Mouse (Mus musculus): ENCODE data around the gene Rpl14. TPM values are rescaled to one million over a fixed set of nuclear protein-coding genes. Genes with fewer than 3 reads are reported as not detected.

The Rpl14 gene
- total and polyA plus RNA-seq, 3 experiments = 1,081 to 2,026 (median 1,346) TPM

DNA sequence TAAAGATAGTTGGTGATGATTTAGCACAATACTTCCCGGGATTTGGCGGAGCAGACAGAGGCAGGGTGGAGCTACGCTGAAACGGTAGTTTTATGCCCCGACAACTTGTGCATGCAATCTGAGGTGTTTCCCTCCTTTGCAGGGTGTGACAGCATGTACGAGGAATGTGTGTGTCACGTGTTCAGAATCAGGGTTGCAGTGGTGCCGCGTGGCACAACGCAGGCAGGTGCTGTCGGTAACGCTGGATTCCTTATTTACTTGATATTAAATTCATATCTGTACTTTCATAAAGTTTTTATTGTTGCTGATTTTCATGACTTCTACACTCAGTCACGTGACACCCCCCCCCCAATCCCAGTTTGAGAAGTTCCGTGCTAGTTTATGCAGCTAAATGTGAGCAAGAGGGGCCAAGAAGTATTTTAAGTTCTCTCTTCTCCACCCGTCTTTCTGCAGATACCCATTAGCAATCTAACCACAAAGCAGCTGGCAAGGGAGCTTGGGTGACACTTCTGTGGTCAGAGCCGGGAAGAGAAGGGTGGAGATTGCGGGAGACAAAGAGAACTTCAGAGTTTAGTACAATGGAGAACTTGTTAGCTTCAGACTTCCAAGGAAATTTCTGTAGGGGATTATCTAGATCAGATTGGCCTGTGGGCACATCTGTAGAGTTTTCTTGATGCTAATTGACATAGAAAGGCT is 42.3 kb upstream of the Rpl14 start:
- no peaks in the 10 kb centered on the region for H3K4me1 ChIP-seq (ENCODE audit: control insufficient read depth in 1 of 2, insufficient read depth in 2 of 2)
- no peak overlapping the region for H3K4me3 ChIP-seq (replicated peaks in 1 of 3; ENCODE audit: low read depth in 2 of 3, low read length in 2 of 3, poor library complexity in 1 of 3)
- in situ Hi-C loops (cut with MboI; ENCODE audit: low pct_ligation_motif_present, low pct_unique_long_range_greater_than_20kb, low sequenced_read_pairs) = no loop called here
- dilution Hi-C loops (cut with MboI; ENCODE audit: extremely low pct_ligation_motif_present, extremely low pct_unique_long_range_greater_than_20kb, low sequenced_read_pairs) = no loop called here
- no peak overlapping the region for H3K27ac ChIP-seq (ENCODE audit: insufficient read depth, low read depth)
- no peak overlapping the region for H3K9ac ChIP-seq (ENCODE audit: insufficient read depth, low read depth)
- H3K79me2 ChIP-seq (replicated peaks; ENCODE audit: control insufficient read depth, extremely low read depth, insufficient read depth, poor library complexity, severe bottlenecking) = no peaks in the 10 kb centered on the region
- no peaks in the 10 kb centered on the region for H3K36me3 ChIP-seq (replicated peaks in 1 of 2; ENCODE audit: control insufficient read depth in 1 of 2, insufficient read depth in 1 of 2, low read length in 1 of 2)
- peaks cover 3% of the 10 kb centered on the region for H3K9me3 ChIP-seq (replicated peaks; ENCODE audit: low read length)
- TF ChIP-seq MAX (IDR thresholded peaks at IDR 0.05; ENCODE audit: low read length) = no peak
- TF ChIP-seq MXI1 (IDR thresholded peaks at IDR 0.05; ENCODE audit: low read depth, low read length) = no peak
- no peak for TF ChIP-seq CHD1 (IDR thresholded peaks at IDR 0.05; ENCODE audit: low read depth, low read length)
- no peak for TF ChIP-seq TCF12 (IDR thresholded peaks at IDR 0.05; ENCODE audit: low read depth, low read length)
- TF ChIP-seq POLR2AphosphoS2 (IDR thresholded peaks at IDR 0.05; ENCODE audit: low read depth, low read length) = no peak
- no peak for TF ChIP-seq MYC (IDR thresholded peaks at IDR 0.05; ENCODE audit: low read depth, low read length)
- TF ChIP-seq EP300 (IDR thresholded peaks at IDR 0.05; ENCODE audit: low read length) = no peak
- no peak for TF ChIP-seq MEF2A (IDR thresholded peaks at IDR 0.05; ENCODE audit: borderline replicate concordance, low read depth, low read length)
- no peak for TF ChIP-seq ZKSCAN1 (IDR thresholded peaks at IDR 0.05; ENCODE audit: borderline replicate concordance, low read depth, low read length)
- no peak for TF ChIP-seq JUN (IDR thresholded peaks at IDR 0.05; ENCODE audit: insufficient read depth, low read depth, low read length)
- TF ChIP-seq RCOR1 (conservative IDR thresholded peaks at IDR 0.05; ENCODE audit: low read depth, low read length) = no peak
- TF ChIP-seq PAX5 (IDR thresholded peaks at IDR 0.05; ENCODE audit: low read length) = no peak
- TF ChIP-seq RAD21 (IDR thresholded peaks at IDR 0.05; ENCODE audit: low read depth, low read length) = no peak
- TF ChIP-seq TBP (conservative IDR thresholded peaks at IDR 0.05; ENCODE audit: low read depth, low read length) = no peak
- no peak for TF ChIP-seq USF2 (conservative IDR thresholded peaks at IDR 0.05; ENCODE audit: low read depth, low read length)
- no peak for TF ChIP-seq MAFK (IDR thresholded peaks at IDR 0.05; ENCODE audit: insufficient replicate concordance, low read length)
- TF ChIP-seq ETS1 (conservative IDR thresholded peaks at IDR 0.05; ENCODE audit: low read depth, low read length) = no peak
- no peak for TF ChIP-seq JUND (conservative IDR thresholded peaks at IDR 0.05; ENCODE audit: low read depth, low read length)
- no peak for TF ChIP-seq UBTF (IDR thresholded peaks at IDR 0.05; ENCODE audit: low read depth, low read length)
- TF ChIP-seq ZC3H11A (IDR thresholded peaks at IDR 0.05; ENCODE audit: low read depth, low read length) = no peak
- no peak for DNase-seq (ENCODE audit: extremely low read depth)
- H3K4me2 ChIP-seq (ENCODE audit: insufficient read depth, low read depth, poor library complexity, severe bottlenecking) = no peak overlapping the region
- no peaks in the 10 kb centered on the region for H3K27me3 ChIP-seq (replicated peaks)

DNA sequence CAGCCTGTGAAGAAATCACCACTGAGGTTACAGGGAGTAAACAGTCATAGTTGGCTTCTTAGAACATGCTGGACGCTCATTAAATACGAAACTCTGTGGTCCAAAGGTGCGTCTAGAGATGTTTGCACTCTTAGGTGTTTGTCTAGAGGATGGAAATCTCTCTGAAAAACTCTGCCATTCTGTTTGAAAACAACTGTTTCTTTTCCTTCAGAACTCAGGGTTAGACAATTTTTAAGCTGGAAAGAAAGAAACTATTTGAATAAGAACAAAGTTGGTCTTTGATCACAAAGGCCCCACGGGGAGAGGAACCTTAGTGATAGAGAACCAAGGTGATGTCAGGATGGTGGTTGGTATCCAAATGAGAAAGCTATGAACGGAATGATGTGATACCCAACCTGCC is 40.8 kb upstream of the Rpl14 start:
- H3K4me3 ChIP-seq (replicated peaks in 1 of 3; ENCODE audit: low read depth in 2 of 3, low read length in 2 of 3, poor library complexity in 1 of 3) = no peak overlapping the region
- no peak for DNase-seq (ENCODE audit: extremely low read depth)
- H3K36me3 ChIP-seq (replicated peaks in 1 of 2; ENCODE audit: control insufficient read depth in 1 of 2, insufficient read depth in 1 of 2, low read length in 1 of 2) = no peaks in the 10 kb centered on the region
- H3K79me2 ChIP-seq (replicated peaks; ENCODE audit: control insufficient read depth, extremely low read depth, insufficient read depth, poor library complexity, severe bottlenecking) = no peaks in the 10 kb centered on the region
- dilution Hi-C loops (cut with MboI; ENCODE audit: extremely low pct_ligation_motif_present, extremely low pct_unique_long_range_greater_than_20kb, low sequenced_read_pairs) (no loop called here), in situ Hi-C loops (cut with MboI; ENCODE audit: low pct_ligation_motif_present, low pct_unique_long_range_greater_than_20kb, low sequenced_read_pairs) (no loop called here)
- H3K27me3 ChIP-seq (replicated peaks) = no peaks in the 10 kb centered on the region
- peaks cover 7% of the 10 kb centered on the region for H3K9me3 ChIP-seq (replicated peaks; ENCODE audit: low read length)
- H3K4me1 ChIP-seq (ENCODE audit: control insufficient read depth in 1 of 2, insufficient read depth in 2 of 2) = no peaks in the 10 kb centered on the region
- no peak overlapping the region for H3K27ac ChIP-seq (ENCODE audit: insufficient read depth, low read depth)
- H3K4me2 ChIP-seq (ENCODE audit: insufficient read depth, low read depth, poor library complexity, severe bottlenecking) = no peak overlapping the region
- no peak overlapping the region for H3K9ac ChIP-seq (ENCODE audit: insufficient read depth, low read depth)
- no peak for TF ChIP-seq JUN (IDR thresholded peaks at IDR 0.05; ENCODE audit: insufficient read depth, low read depth, low read length)
- TF ChIP-seq GABPA (IDR thresholded peaks at IDR 0.05; ENCODE audit: insufficient replicate concordance, low read depth, low read length) = no peak
- TF ChIP-seq SIN3A (IDR thresholded peaks at IDR 0.05; ENCODE audit: low read length) = no peak
- no peak for TF ChIP-seq RAD21 (IDR thresholded peaks at IDR 0.05; ENCODE audit: low read depth, low read length)
- no peak for TF ChIP-seq MAZ (IDR thresholded peaks at IDR 0.05; ENCODE audit: low read depth, low read length)
- no peak for TF ChIP-seq ZMIZ1 (IDR thresholded peaks at IDR 0.05; ENCODE audit: low read depth, low read length)
- TF ChIP-seq NELFE (IDR thresholded peaks at IDR 0.05; ENCODE audit: low read depth, low read length) = no peak
- TF ChIP-seq MXI1 (IDR thresholded peaks at IDR 0.05; ENCODE audit: low read depth, low read length) = no peak
- TF ChIP-seq MYC (IDR thresholded peaks at IDR 0.05; ENCODE audit: low read depth, low read length) = no peak
- TF ChIP-seq USF1 (IDR thresholded peaks at IDR 0.05; ENCODE audit: low read depth, low read length) = no peak
- TF ChIP-seq RCOR1 (conservative IDR thresholded peaks at IDR 0.05; ENCODE audit: low read depth, low read length) = no peak
- TF ChIP-seq POLR2A (IDR thresholded peaks at IDR 0.05; ENCODE audit: low read depth, low read length) = no peak
- TF ChIP-seq USF2 (conservative IDR thresholded peaks at IDR 0.05; ENCODE audit: low read depth, low read length) = no peak
- TF ChIP-seq ZC3H11A (IDR thresholded peaks at IDR 0.05; ENCODE audit: low read depth, low read length) = no peak
- TF ChIP-seq NRF1 (IDR thresholded peaks at IDR 0.05; ENCODE audit: low read depth, low read length) = no peak
- no peak for TF ChIP-seq ZKSCAN1 (IDR thresholded peaks at IDR 0.05; ENCODE audit: borderline replicate concordance, low read depth, low read length)
- no peak for TF ChIP-seq TBP (conservative IDR thresholded peaks at IDR 0.05; ENCODE audit: low read depth, low read length)
- TF ChIP-seq MAFK (IDR thresholded peaks at IDR 0.05; ENCODE audit: insufficient replicate concordance, low read length) = no peak
- TF ChIP-seq CHD2 (IDR thresholded peaks at IDR 0.05; ENCODE audit: low read length) = no peak
